Mouse (Mus musculus) neutrophil, adult 5-6 weeks (primary cell): ENCODE results near the gene Krt25. TPM values are rescaled to one million over a fixed set of nuclear protein-coding genes. Genes with fewer than 3 reads are reported as not detected.
A peak's percentile ranks its signal among the peaks of the same experiment; 100 is the strongest.

Experiments used
- ATAC-seq: fragments of 151-379, 151-347 bp; 2 replicates; pipeline ENCODE4 v1.8.0; 2017; ENCODE audit warnings: mild to moderate bottlenecking, moderate TSS enrichment; ENCODE audit not compliant: insufficient number of reproducible peaks, poor library complexity, low FRiP score, severe bottlenecking; ENCODE audit errors: extremely low read depth
- total RNA-seq: library from RNA; stranded (forward); fragments of 200-1000 nt; gene quantifications from 2 replicates; pipeline ENCODE4 v1.2.3, GENCODE M21; 2017

Gene Krt25
- not detected in 2 replicates for total RNA-seq

- ATAC-seq = no peak
Observed at GRCm38 (mm10) chr11:99322851-99323250, at the start of gene Krt25. Gene Krt25, minus strand, starts transcription at chr11:99322951.

- peak; percentile 30; the same call in 1 of the 2 replicates for ATAC-seq
Observed at GRCm38 (mm10) chr11:99369853-99370451, 47.2 kb upstream of the Krt25 start.

GRCm38 (mm10) chr11:99369229-99369628 lies 46.5 kb upstream of the Krt25 start:
- no peak for ATAC-seq

- ATAC-seq = no peak
Observed at GRCm38 (mm10) chr11:99366791-99367190, 44.0 kb upstream of the Krt25 start.

GRCm38 (mm10) chr11:99364412-99364811 lies 41.7 kb upstream of the Krt25 start:
- no peak for ATAC-seq

- no peak for ATAC-seq
Observed at GRCm38 (mm10) chr11:99361423-99361822, 38.7 kb upstream of the Krt25 start.

- no peak for ATAC-seq
Observed at GRCm38 (mm10) chr11:99351004-99351403, 28.3 kb upstream of the Krt25 start, which contains the start of gene Krt27. Gene Krt27, minus strand, starts transcription at chr11:99351104.

GRCm38 (mm10) chr11:99339299-99339847 lies 16.6 kb upstream of the Krt25 start:
- ATAC-seq = no peak

GRCm38 (mm10) chr11:99337866-99338265 lies 15.1 kb upstream of the Krt25 start, which contains the start of gene Krt26:
Gene Krt26, minus strand, starts transcription at chr11:99337966.
- no peak for ATAC-seq

- no peak for ATAC-seq
Observed at GRCm38 (mm10) chr11:99333426-99333825, 10.7 kb upstream of the Krt25 start.

GRCm38 (mm10) chr11:99329655-99330054 lies 6.9 kb upstream of the Krt25 start:
- ATAC-seq = no peak

- no peak for ATAC-seq
Observed at GRCm38 (mm10) chr11:99321094-99321493, 1.7 kb downstream of the Krt25 start.

GRCm38 (mm10) chr11:99319127-99319526 lies 3.6 kb downstream of the Krt25 start:
- no peak for ATAC-seq

GRCm38 (mm10) chr11:99316543-99316942 lies 6.2 kb downstream of the Krt25 start:
- ATAC-seq = no peak

- ATAC-seq = no peak
Observed at GRCm38 (mm10) chr11:99314594-99314993, 8.2 kb downstream of the Krt25 start.

- ATAC-seq = no peak
Observed at GRCm38 (mm10) chr11:99310882-99311281, 11.9 kb downstream of the Krt25 start.

GRCm38 (mm10) chr11:99307579-99307978 lies 15.2 kb downstream of the Krt25 start:
- peak; percentile 71; the same call in 1 of the 2 replicates for ATAC-seq

GRCm38 (mm10) chr11:99295039-99295438 lies 27.7 kb downstream of the Krt25 start:
- no peak for ATAC-seq

- peak; percentile 58; the same call in 1 of the 2 replicates for ATAC-seq
Observed at GRCm38 (mm10) chr11:99292846-99293245, 29.9 kb downstream of the Krt25 start.

- ATAC-seq = no peak
Observed at GRCm38 (mm10) chr11:99284833-99285312, 37.9 kb downstream of the Krt25 start, which contains the start of gene Krt24. Gene Krt24, minus strand, starts transcription at chr11:99285262.
